Mouse (Mus musculus) cortical plate, adult 2 months (tissue): ENCODE results near the gene Adam11.

Source experiments
- CTCF ChIP-seq: fragments of 200-500 bp; IDR thresholded peaks from 2 replicates; pipeline ENCODE4 v1.5.1; 2011; ENCODE audit warnings: mild to moderate bottlenecking, control low read depth, low read length; ENCODE audit not compliant: insufficient read depth; ENCODE audit errors: extremely low read depth
- POLR2A ChIP-seq: fragments of 200-500 bp; IDR thresholded peaks from 2 replicates; pipeline ENCODE4 v1.6.1; 2011; ENCODE audit warnings: mild to moderate bottlenecking, low read length, control low read depth; ENCODE audit not compliant: insufficient read depth; ENCODE audit errors: extremely low read depth

DNA sequence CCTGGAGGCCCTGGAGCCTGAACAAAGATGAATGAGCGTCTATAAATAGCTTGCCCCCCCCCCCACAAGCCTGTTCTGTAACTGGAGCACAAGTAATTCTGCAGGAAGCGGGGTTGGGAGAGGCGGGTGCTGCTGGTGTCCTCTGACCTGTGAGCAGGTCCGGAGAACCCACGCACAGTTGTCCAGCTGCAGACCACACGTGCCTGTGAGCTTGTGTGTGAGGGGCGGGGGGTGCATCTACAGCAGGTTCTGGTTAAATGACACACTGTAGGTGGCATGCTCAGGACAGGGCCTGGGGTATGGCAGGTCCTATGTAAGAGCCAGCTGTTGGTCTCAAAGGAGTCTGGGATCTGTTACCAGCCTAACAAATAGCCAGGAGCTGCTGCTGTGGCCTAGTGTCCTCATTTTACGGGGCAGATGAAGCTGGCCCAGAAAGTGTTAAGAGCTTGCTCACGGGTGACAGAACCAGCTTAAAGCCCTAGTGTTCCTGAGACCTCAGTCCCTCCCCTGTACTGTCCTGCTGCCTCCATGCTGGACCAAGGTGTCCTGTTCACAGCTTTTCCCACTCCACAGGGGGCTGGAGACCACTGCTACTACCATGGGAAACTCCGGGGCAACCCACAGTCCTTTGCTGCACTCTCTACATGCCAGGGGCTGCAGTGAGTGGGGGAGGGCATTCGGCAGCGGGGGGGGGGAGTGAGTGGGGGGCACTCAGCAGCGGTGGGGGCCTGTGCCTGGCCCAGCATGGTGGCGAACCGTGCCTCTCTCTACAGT, 9.6 kb downstream of the Adam11 start:
- no peak for TF ChIP-seq CTCF
- no peak for TF ChIP-seq POLR2A
